Mouse (Mus musculus): ENCODE measurements around the gene 4933411K16Rik. TPM values are rescaled to one million over a fixed set of nuclear protein-coding genes. Genes with fewer than 3 reads are reported as not detected.

The 4933411K16Rik gene
- not detected for polyA plus RNA-seq (2017; shearing (Covaris generic))

GRCm38 (mm10) chr19:42051948-42052347, at the start of gene 4933411K16Rik:
4933411K16Rik (plus strand) TSS chr19:42052248.

GRCm38 (mm10) chr19:42035456-42036248, 16.4 kb upstream of the 4933411K16Rik start, which contains the start of gene Ankrd2:
Ankrd2 (plus strand) TSS chr19:42036000.

DNA sequence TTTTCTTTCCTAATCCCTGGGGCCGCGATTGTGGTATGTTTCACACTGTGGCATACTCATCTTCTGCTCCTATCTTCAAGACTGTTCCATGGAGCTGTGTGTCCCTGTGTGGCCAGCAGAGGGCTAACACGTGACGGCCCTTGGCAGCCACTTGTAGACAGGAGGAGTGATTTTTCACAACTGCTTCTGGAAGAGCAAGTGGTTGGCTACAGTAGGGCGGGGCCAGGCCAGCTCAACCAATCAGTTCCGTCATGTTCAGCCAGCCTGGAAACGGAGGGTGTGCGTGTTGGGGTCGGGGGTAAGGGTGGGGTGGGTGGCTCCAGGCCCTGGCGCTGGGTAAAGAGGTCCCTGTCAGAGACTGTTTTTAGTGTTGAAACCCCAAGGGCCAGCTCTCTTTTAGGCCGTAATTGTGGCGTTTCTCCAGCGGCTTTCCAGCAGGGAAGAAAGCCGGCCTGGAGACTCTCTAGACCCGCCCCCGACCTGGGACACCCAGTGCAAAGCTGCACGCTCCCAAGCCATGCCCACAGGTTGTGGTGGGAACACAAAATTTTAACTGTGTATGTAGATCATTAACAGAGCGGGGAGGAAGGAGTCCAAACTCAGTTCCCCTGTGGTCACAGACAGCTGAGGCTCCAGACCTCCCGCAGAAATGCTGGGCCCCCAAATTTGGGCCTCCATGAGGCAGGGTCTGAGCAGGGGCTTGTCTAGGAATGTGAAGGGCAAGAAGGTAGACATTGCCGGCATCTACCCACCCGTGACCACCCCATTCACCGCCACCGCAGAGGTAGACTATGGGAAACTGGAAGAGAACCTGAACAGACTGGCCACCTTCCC, 6.6 kb upstream of the 4933411K16Rik start, which contains the start of gene Hoga1:
Gene Hoga1 (plus strand): TSS at position 342 of the 834 bp plus-strand sequence.

DNA sequence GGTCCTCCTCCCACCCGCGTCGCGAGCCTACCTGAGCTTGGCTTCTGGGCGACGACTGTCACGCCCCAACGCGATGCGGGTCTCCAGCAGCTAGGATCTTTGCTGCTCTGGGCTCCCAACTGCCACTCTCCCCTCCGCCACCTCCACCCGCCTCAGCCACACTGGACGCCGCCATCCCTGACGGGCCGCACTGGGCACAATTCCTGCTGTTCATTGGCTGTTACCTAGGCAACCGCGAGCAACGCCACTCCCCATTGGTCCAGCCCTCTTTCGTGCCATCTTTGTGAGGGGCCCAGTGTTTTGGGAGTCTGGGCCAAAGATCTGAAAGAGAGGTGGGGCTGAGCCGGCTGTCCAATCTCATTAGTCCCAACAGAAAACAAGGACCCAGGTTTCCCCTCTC, 34.1 kb downstream of the 4933411K16Rik start, which contains the start of gene Morn4:
Gene Morn4 (minus strand): TSS at position 192 of the 400 bp plus-strand sequence.

DNA sequence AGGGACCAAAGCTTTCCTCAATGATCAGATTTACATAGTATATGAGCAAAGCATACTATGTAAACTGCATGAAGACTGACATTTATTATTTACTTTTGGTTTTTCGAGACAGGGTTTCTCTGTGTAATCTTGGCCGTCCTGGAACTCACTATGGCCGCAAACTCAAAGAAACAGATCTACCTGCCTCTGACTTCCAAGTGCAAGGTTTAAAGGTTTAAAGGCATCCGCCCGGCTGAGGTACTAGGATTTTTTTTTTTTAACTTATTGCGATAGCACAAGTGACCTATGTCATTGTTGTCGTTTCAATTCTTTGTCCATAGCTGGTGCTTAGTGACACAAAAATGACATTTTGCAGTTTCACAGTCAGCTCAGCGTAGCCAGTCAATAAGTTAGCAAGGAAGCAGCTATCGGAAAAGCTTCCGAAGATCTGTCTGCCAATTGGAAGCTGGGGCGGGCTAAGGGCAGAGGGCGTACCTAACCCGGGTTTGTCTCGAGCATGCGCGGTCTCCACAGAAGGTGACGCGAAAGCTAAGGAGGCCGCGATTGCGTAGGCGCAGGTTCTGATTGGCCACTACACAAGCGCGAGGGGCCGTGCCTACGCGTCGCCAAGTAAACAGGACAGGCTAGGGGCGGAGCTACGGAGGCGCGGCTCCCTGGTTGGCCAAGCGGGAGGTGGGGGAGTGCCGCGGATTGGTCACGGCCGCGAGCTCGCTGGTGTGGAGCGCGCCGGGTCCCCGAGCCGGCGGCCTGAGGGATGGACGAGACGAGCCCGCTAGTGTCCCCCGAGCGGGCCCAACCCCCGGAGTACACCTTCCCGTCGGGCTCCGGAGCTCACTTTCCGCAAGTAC, 37.9 kb downstream of the 4933411K16Rik start, which contains the start of gene Pi4k2a:
Gene Pi4k2a (plus strand): TSS at position 723 of the 848 bp plus-strand sequence.

Other genes with a start within 250 kb of the 4933411K16Rik start
- gene Frat1, start 222.3 kb upstream of the 4933411K16Rik start, polyA plus RNA-seq (2017; shearing (Covaris generic)), result 8.3 TPM
- gene Frat2, start 204.1 kb upstream of the 4933411K16Rik start, polyA plus RNA-seq (2017; shearing (Covaris generic)), result 103 TPM
- gene Rrp12, start 156.1 kb upstream of the 4933411K16Rik start, polyA plus RNA-seq (2017; shearing (Covaris generic)), result 30.4 TPM
- gene Pgam1, start 140.3 kb upstream of the 4933411K16Rik start, polyA plus RNA-seq (2017; shearing (Covaris generic)), result 173 TPM
- 61.7 TPM for gene Exosc1, start 118.8 kb upstream of the 4933411K16Rik start, polyA plus RNA-seq (2017; shearing (Covaris generic))
- 32.4 TPM for gene Zdhhc16, start 118.8 kb upstream of the 4933411K16Rik start, polyA plus RNA-seq (2017; shearing (Covaris generic))
- 57.3 TPM for gene Mms19, start 71.1 kb upstream of the 4933411K16Rik start, polyA plus RNA-seq (2017; shearing (Covaris generic))
- 5.6 TPM for gene Ubtd1, start 70.5 kb upstream of the 4933411K16Rik start, polyA plus RNA-seq (2017; shearing (Covaris generic))
- gene Ankrd2, start 16.2 kb upstream of the 4933411K16Rik start, polyA plus RNA-seq (2017; shearing (Covaris generic)), result not detected
- gene Hoga1, start 6.6 kb upstream of the 4933411K16Rik start, polyA plus RNA-seq (2017; shearing (Covaris generic)), result not detected
- gene Morn4, start 34.1 kb downstream of the 4933411K16Rik start, polyA plus RNA-seq (2017; shearing (Covaris generic)), result 1.9 TPM
- 57.2 TPM for gene Pi4k2a, start 38.2 kb downstream of the 4933411K16Rik start, polyA plus RNA-seq (2017; shearing (Covaris generic))
- gene Avpi1, start 76.8 kb downstream of the 4933411K16Rik start, polyA plus RNA-seq (2017; shearing (Covaris generic)), result 33.8 TPM
- 18.7 TPM for gene Marveld1, start 95.2 kb downstream of the 4933411K16Rik start, polyA plus RNA-seq (2017; shearing (Covaris generic))
- gene Zfyve27, start 111.7 kb downstream of the 4933411K16Rik start, polyA plus RNA-seq (2017; shearing (Covaris generic)), result 62.3 TPM
- gene Sfrp5, start 150.0 kb downstream of the 4933411K16Rik start, polyA plus RNA-seq (2017; shearing (Covaris generic)), result not detected
- not detected for gene Golga7b, start 195.3 kb downstream of the 4933411K16Rik start, polyA plus RNA-seq (2017; shearing (Covaris generic))

Data from effector memory CD4-positive, alpha-beta T cell, adult 5 months (primary cell).